Mouse (Mus musculus) E14TG2a.4 (cell line): ENCODE data around the gene Jun.

Experiments used
- H3K27me3 ChIP-seq: 2 replicates; pipeline ENCODE4 v1.6.1; 2014; ENCODE audit warnings: low read length, control low read depth; ENCODE audit not compliant: insufficient read depth
- H3K36me3 ChIP-seq: 2 replicates; pipeline ENCODE4 v1.6.1; 2014; ENCODE audit warnings: low read length, control low read depth; ENCODE audit not compliant: insufficient read depth
- H3K4me1 ChIP-seq: replicated peaks from 2 replicates; pipeline ENCODE4 v1.6.1; 2014; ENCODE audit warnings: low read depth, low read length, control low read depth
- H3K4me3 ChIP-seq: replicated peaks from 2 replicates; pipeline ENCODE4 v1.5.1; 2014; ENCODE audit warnings: mild to moderate bottlenecking, low read length
- H3K9me3 ChIP-seq: 2 replicates; pipeline ENCODE4 v1.6.1; 2014; ENCODE audit warnings: low read length, control low read depth
- CTCF ChIP-seq: conservative IDR thresholded peaks from 2 replicates; pipeline ENCODE4 v1.5.1; 2014; ENCODE audit warnings: low read length
- NANOG ChIP-seq: IDR thresholded peaks from 2 replicates; pipeline ENCODE4 v1.6.1; 2014; ENCODE audit warnings: borderline replicate concordance, low read length, mixed read lengths
- POU5F1 ChIP-seq: IDR thresholded peaks from 2 replicates; pipeline ENCODE4 v1.6.1; 2014; ENCODE audit warnings: low read length, borderline replicate concordance

Gene Jun

GRCm38 (mm10) chr4:95068045-95068948 is 16.3 kb upstream of the Jun start:
- Histone ChIP-seq H3K27me3 (peaks cover 5% of the 10 kb centered on the region; the same call in 1 of the 2 replicates), H3K36me3 (no peaks in the 10 kb centered on the region)
- TF ChIP-seq CTCF (no peak), NANOG (no peak), POU5F1 (no peak)

GRCm38 (mm10) chr4:95063609-95064210 is 11.7 kb upstream of the Jun start:
- TF ChIP-seq POU5F1 (no peak), NANOG (no peak), CTCF (no peak)
- no peaks in the 10 kb centered on the region for H3K36me3 ChIP-seq
- H3K4me3 ChIP-seq, result no peak overlapping the region
- H3K27me3 ChIP-seq, result 0 out of 2 replicates have a peak, but pooled peaks cover 4% of the 10 kb centered on the region
- no peaks in the 10 kb centered on the region for H3K9me3 ChIP-seq
- no peaks in the 10 kb centered on the region for H3K4me1 ChIP-seq

More at GRCm38 (mm10) chr4:95068045-95068948, 16.3 kb upstream of the Jun start:
- Histone ChIP-seq H3K4me1 (no peaks in the 10 kb centered on the region), H3K4me3 (no peak overlapping the region), H3K9me3 (no peaks in the 10 kb centered on the region)

DNA sequence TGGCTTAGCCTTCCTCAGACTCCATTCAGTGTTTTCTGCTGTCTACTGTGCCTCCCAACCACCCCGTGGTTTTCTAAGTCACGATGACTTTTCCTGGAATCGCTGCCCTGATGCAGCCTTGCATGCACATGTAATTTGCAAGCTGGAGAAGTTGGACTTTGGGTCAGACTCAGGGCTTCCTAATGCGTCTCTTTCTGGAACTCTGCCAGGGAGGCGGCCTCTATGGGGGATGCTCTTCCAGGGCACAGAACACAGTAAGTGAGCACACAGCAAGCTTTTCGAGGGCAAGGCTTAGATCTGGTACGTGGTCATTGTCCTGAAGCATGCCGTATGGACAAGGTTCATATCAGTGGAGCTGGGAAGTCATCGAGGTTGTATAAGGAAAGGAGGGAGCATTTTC is 10.9 kb upstream of the Jun start:
- Histone ChIP-seq H3K27me3 (0 out of 2 replicates have a peak, but pooled peaks cover 4% of the 10 kb centered on the region), H3K9me3 (no peaks in the 10 kb centered on the region), H3K36me3 (no peaks in the 10 kb centered on the region), H3K4me3 (no peak overlapping the region), H3K4me1 (no peaks in the 10 kb centered on the region)
- TF ChIP-seq CTCF (no peak), POU5F1 (no peak), NANOG (no peak)

GRCm38 (mm10) chr4:95057264-95057663 is 5.2 kb upstream of the Jun start:
- H3K9me3 ChIP-seq, result no peaks in the 10 kb centered on the region
- no peaks in the 10 kb centered on the region for H3K36me3 ChIP-seq
- peaks cover 13% of the 10 kb centered on the region; the same call in 1 of the 2 replicates for H3K27me3 ChIP-seq
- peaks cover 16% of the 10 kb centered on the region for H3K4me1 ChIP-seq
- H3K4me3 ChIP-seq, result no peak overlapping the region
- no peak for TF ChIP-seq POU5F1
- TF ChIP-seq CTCF, result no peak
- no peak for TF ChIP-seq NANOG

GRCm38 (mm10) chr4:95055276-95055675 is 3.3 kb upstream of the Jun start:
- no peak overlapping the region for H3K4me3 ChIP-seq
- H3K9me3 ChIP-seq, result no peaks in the 10 kb centered on the region
- no peaks in the 10 kb centered on the region for H3K36me3 ChIP-seq
- TF ChIP-seq NANOG (no peak), CTCF (no peak), POU5F1 (no peak)
- peaks cover 21% of the 10 kb centered on the region for H3K4me1 ChIP-seq
- H3K27me3 ChIP-seq, result peaks cover 28% of the 10 kb centered on the region

- Histone ChIP-seq H3K9me3 (no peaks in the 10 kb centered on the region), H3K4me3 (no peak overlapping the region), H3K4me1 (peaks cover 30% of the 10 kb centered on the region), H3K36me3 (no peaks in the 10 kb centered on the region), H3K27me3 (peaks cover 36% of the 10 kb centered on the region)
- TF ChIP-seq NANOG (no peak), CTCF (no peak), POU5F1 (no peak)
These were observed 2.3 kb upstream of the Jun start for GRCm38 (mm10) chr4:95054336-95054735.

DNA sequence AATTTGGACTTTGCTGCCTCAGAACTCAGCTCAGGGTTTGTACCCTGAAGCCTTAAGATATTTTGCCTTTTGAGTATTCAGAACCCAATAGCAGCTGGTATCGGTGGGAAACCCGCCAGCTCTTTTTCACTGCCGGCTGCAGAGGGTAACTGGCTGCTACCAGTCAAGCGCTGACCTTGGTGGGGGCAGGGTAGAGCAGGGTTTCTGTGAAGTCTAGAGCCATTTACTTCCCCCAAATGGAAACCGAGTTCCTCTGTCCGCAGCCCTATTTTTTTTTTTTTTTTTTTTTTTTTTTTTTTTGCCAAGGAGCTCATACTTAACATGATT is 1.7 kb upstream of the Jun start:
- TF ChIP-seq POU5F1, result no peak
- no peak for TF ChIP-seq CTCF
- TF ChIP-seq NANOG, result no peak

DNA sequence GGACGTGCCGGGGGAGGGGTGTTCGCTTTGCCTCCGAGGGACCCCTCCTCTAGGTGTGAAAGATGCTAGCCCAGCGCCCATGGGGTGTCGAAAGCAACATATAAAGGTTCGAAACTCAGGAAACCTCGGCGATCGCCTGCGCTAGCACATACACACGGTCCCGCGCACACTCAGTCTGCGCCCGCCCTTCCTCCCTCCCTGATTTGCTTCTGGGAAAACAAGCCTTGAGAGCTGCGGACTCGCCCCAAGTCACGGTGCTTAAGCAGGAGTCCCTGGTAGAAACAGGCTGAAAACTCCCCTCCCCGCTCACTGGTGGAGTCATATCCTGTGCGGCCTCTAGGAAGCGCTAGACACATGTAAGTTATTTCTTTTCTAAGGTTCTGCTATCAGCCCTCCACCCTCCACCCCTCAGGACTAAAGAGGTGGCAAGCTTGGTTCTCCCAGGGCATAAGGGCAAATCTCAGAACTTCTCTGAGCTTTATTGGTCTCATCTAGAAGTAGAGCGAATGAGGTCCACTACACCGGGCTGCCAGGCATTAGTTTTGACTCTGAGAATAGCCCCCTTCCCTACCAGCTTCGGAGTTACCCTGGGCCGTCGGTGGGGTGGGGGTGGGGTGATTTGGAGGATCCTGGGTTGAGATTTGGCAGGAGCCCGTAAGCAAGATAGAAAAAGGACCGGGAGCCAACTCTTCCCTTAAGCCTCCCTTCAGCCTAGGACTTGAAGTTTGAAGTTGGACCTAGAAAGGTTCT is 1.2 kb upstream of the Jun start:
- H3K4me3 ChIP-seq, result peak overlapping the region; percentile 90
- no peaks in the 10 kb centered on the region for H3K9me3 ChIP-seq
- peaks cover 30% of the 10 kb centered on the region for H3K4me1 ChIP-seq
- TF ChIP-seq POU5F1, result no peak
- TF ChIP-seq CTCF, result peak; percentile 66
- TF ChIP-seq NANOG, result no peak
- no peaks in the 10 kb centered on the region for H3K36me3 ChIP-seq
- peaks cover 47% of the 10 kb centered on the region for H3K27me3 ChIP-seq

More for the DNA sequence above, 1.7 kb upstream of the Jun start:
- H3K27me3 ChIP-seq, result peaks cover 41% of the 10 kb centered on the region
- H3K36me3 ChIP-seq, result no peaks in the 10 kb centered on the region
- H3K9me3 ChIP-seq, result no peaks in the 10 kb centered on the region
- H3K4me1 ChIP-seq, result peaks cover 30% of the 10 kb centered on the region
- peak overlapping the region; percentile 90 for H3K4me3 ChIP-seq
